Mouse (Mus musculus): ENCODE data around the gene Gm815. TPM values are rescaled to one million over a fixed set of nuclear protein-coding genes. Genes with fewer than 3 reads are reported as not detected.

The Gm815 gene
- polyA plus RNA-seq, 1 experiment: not detected

DNA sequence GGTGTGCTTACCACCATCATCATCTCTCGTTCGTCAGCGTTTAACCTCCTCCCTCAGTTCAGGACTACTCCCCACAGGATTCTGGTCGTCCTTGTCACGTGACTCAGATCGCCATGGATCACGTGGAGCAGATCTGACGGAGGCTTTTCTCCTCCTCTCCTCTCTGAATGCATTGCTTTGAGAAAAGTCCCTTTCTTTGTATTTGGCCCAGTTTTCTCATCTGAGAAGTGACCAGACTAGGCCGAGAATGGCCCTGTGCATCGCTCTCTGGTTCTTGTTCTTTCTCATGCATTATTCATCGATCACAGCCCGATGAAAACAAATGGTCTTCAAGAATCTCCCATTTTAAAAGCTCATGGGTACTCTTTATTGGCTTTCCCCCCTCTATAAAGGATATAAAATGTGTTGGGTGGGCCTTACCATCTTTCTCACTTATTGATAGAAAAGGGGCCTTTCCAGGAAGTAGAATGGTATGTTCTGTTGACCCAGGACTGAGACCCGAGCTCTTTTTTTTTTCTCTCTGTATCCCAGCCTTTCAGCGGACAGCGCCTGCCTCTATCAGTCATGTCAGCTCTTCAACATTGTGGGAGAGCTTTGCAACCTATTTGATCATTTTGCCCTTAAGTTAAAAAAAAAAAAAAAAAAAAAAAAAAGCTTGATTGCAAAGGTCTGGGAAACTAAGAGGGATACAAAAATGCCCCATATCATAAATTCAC, 20.5 kb upstream of the Gm815 start:
- no peaks in the 10 kb centered on the region for H3K4me1 ChIP-seq (ENCODE audit: control insufficient read depth, insufficient read depth, insufficient read length, low read length)
- H3K4me3 ChIP-seq (ENCODE audit: insufficient read depth, low read depth, low read length): no peak overlapping the region
- no peak overlapping the region for H3K27ac ChIP-seq (replicated peaks; ENCODE audit: low read depth, low read length)

DNA sequence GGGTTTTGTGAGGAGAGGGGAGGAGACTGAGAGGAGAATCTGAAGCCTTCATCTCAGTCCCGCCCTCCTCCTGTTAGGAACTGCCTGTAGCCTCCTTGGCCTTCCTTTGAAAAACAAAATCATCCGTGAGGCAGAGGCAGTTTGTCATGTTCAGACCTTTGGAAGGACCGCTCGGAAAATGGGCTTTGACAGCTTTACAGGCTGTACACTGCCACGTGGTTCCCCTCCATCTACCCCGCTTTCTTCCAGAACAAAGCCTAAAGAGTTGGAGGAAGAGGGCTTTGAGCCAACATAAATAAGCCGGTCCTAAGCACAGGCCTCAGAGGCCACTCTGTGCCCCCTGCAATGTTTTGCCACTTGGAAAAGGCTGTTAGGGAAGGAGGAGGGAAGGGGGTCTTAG, 19.9 kb upstream of the Gm815 start:
- H3K4me1 ChIP-seq (ENCODE audit: control insufficient read depth, insufficient read depth, insufficient read length, low read length): no peaks in the 10 kb centered on the region
- no peak overlapping the region for H3K27ac ChIP-seq (replicated peaks; ENCODE audit: low read depth, low read length)
- H3K4me3 ChIP-seq (ENCODE audit: insufficient read depth, low read depth, low read length): no peak overlapping the region

DNA sequence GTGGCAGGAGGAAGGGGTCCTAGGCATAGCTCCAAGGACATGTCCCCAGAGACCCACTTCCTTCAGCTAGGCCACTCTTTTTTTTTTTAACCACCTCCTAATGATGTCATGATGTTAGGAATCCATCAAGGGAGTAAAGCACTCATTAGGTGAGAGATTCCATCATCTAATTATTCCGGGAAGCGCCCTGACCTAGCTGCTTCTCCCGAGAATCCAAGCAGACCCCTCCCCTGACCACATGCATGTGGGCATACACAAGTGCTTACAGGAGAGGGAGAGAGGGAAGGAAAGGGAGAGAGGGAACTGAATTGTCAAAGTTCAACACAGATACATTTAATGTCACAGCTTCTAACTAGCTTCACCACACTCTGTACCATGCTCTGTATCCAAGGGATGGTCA, 16.1 kb upstream of the Gm815 start:
- Histone ChIP-seq H3K4me3 (ENCODE audit: insufficient read depth, low read depth, low read length) (no peak overlapping the region), H3K4me1 (ENCODE audit: control insufficient read depth, insufficient read depth, insufficient read length, low read length) (no peaks in the 10 kb centered on the region), H3K27ac (replicated peaks; ENCODE audit: low read depth, low read length) (no peak overlapping the region)

DNA sequence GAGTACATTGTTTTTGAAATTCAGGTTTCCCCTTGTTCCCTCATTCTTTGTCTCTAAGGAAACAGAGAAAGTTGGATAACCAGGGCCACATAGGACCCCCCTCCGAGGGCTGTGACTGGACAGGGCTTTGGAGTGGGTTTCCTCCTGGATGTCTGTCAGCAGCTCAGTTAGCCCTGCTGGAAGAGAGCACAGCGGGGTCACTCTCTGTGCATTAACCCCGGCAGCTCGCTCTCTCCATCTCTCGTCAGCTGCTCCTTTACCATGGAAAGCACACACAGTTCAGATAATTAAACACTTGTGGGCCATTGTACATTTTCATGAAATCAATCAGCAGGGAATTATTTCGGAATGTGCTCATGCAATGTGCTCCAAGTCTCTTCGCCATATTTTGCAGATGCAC, 15.4 kb upstream of the Gm815 start:
- no peak overlapping the region for H3K27ac ChIP-seq (replicated peaks; ENCODE audit: low read depth, low read length)
- no peak overlapping the region for H3K4me3 ChIP-seq (ENCODE audit: insufficient read depth, low read depth, low read length)

DNA sequence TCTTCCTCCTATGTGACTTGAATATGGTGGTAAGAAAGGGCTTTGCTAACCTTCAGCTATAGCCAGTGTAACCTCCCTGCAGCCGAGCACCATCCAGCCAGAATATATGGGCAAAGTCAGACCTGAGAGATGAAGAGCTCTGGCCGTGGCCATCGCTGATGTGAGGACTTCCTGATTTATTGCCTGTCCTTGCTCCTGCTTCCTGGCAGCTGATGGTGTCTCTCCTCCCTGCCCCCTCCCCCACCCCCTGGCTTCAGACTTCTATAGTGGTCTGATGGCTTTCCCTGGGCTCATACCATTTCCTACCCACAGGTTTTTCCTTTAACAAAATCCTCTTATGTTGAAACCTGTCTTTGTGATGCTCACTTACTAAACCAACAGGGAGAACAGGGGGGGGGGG, 14.6 kb upstream of the Gm815 start:
- Histone ChIP-seq H3K4me3 (ENCODE audit: insufficient read depth, low read depth, low read length) (no peak overlapping the region), H3K27ac (replicated peaks; ENCODE audit: low read depth, low read length) (no peak overlapping the region)

More for the DNA sequence above, 15.4 kb upstream of the Gm815 start:
- H3K4me1 ChIP-seq (ENCODE audit: control insufficient read depth, insufficient read depth, insufficient read length, low read length): no peaks in the 10 kb centered on the region

DNA sequence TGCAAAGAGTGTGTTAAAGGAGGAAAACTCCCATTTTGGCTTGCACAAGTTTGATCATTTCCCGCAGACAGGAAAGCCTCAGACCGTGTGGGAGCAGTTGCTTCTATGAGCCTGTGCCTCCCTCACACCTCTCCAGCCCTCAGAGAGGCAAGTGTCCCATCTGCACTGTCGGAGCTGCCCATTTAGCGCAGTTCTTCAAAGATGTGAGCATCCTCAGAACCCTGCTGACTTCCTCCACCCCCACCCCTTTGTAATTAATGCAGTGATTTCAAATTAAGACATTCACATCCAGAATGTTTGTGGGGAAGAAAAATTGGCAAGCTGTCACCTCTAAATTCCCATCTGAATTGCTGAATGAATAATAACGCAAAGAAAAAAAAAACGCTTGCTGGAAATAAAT, 12.8 kb upstream of the Gm815 start:
- Histone ChIP-seq H3K27ac (replicated peaks; ENCODE audit: low read depth, low read length) (no peak overlapping the region), H3K4me1 (ENCODE audit: control insufficient read depth, insufficient read depth, insufficient read length, low read length) (no peaks in the 10 kb centered on the region), H3K4me3 (ENCODE audit: insufficient read depth, low read depth, low read length) (no peak overlapping the region)

More for the DNA sequence above, 14.6 kb upstream of the Gm815 start:
- no peaks in the 10 kb centered on the region for H3K4me1 ChIP-seq (ENCODE audit: control insufficient read depth, insufficient read depth, insufficient read length, low read length)

DNA sequence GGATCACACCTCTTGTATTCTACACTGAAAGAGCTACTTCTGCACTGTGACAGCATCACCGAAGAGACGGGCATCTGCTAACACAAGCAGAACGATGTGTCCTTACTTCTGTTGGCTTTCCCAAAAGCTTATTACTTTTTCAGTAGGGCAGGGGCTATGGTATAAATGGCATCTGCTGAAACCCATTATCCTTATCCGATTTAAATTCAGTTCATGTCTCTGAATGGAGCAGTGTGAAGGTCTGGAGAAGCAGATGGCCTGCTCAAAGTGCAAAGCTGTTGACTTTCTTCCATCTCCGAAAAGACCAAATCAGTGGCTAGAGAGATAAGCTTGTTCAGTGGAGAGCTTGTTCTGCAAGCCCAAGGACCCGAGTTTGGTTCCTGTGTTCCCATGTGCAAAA, 10.1 kb upstream of the Gm815 start:
- Histone ChIP-seq H3K4me1 (ENCODE audit: control insufficient read depth, insufficient read depth, insufficient read length, low read length) (no peaks in the 10 kb centered on the region), H3K27ac (replicated peaks; ENCODE audit: low read depth, low read length) (no peak overlapping the region), H3K4me3 (ENCODE audit: insufficient read depth, low read depth, low read length) (no peak overlapping the region)

DNA sequence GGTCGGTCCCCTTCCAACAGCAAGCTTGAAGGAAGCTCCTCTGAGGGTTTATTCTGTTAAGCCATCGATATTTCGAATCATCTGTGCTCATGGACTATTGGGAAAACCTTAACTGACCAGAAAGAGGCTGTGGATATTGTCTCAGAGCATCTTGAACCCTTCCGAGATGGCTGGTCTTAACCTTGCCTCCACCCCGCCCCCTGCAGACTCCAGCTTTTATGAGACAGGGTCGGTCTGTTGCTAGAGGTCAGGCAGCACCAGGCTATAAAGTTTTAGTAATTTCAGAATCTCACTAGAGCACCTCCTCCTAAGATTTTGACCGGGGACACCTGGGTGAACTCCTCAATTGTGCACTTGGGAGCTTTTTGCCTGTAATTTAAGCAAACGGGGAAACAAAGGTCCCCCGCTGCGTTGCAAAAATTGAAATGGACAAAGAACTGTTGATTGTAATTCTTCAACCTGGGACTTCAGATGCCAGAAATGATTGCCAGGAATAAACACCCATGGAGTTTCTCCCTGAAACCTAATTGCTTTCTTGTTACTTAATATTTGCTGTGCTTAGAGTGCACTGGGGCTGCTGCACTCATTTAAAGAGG, 8.4 kb upstream of the Gm815 start:
- Histone ChIP-seq H3K4me3 (ENCODE audit: insufficient read depth, low read depth, low read length) (no peak overlapping the region), H3K27ac (replicated peaks; ENCODE audit: low read depth, low read length) (no peak overlapping the region), H3K4me1 (ENCODE audit: control insufficient read depth, insufficient read depth, insufficient read length, low read length) (no peaks in the 10 kb centered on the region)

DNA sequence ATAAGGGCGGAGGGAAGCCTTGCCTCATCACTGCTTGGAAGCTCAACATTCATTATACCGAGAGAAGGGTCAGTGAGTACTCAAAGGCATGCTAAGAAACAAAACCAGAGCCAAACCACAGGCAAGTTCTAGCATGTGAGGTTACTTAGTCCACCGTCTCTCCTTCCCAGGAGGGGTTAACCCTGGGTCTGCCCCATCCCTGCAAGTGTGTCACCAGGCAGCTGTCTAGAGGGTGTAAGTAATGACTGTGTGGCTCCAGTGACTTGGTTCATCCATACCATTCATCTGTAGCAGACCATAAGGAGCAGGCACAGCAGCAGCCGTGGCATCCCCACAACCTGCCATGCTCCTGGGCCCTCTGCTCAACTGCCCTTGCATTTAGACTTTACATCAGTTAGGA, 5.8 kb upstream of the Gm815 start:
- Histone ChIP-seq H3K4me1 (ENCODE audit: control insufficient read depth, insufficient read depth, insufficient read length, low read length) (no peaks in the 10 kb centered on the region), H3K4me3 (ENCODE audit: insufficient read depth, low read depth, low read length) (no peak overlapping the region), H3K27ac (replicated peaks; ENCODE audit: low read depth, low read length) (no peak overlapping the region)

DNA sequence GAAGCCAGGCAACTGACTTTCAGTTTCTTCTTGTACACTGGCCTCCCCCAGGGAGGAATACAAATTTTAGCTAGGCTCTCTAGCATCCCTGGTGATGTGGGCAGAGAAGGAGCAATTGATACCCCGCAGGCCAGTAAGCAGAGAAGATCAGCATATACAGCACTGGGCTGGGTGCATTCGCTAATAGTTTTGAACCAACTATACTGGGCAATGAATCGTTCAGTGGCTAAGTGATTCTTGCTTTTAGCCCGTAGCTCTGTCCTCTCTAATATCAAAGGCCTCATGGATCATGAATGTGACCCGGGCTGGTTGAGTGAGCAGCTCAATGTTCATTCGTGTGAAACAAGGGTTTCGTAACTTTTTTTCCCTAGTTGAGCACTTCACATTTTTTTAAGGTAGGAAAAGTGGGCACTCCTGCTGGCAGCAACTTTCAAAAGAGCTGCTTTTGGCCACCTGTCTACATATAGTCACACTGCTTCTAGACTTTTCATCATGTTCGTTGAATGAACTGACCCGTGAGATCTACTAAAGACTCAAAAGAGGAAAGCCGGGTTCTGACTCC, 3.7 kb upstream of the Gm815 start:
- Histone ChIP-seq H3K4me1 (ENCODE audit: control insufficient read depth, insufficient read depth, insufficient read length, low read length) (no peaks in the 10 kb centered on the region), H3K4me3 (ENCODE audit: insufficient read depth, low read depth, low read length) (no peak overlapping the region), H3K27ac (replicated peaks; ENCODE audit: low read depth, low read length) (no peak overlapping the region)

DNA sequence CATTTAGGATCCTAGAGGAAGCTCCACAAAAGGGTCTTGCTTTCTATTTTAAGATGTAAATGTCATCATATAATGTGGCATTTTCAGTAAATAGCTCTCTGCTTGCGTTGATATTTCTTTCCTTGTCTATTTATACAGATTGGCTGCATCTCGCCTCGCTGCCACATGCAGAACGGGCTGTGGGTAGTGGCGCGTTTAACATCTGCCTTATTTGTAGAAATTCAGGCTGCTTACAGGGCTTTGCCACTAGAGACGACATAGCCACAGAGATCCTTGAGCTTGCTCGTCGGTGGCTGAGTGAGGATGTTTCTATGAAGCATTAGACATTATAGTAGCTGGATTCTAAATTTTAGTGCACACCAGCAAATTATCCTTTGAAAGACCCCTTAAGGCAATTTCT, 2.5 kb downstream of the Gm815 start:
- Histone ChIP-seq H3K4me1 (ENCODE audit: control insufficient read depth, insufficient read depth, insufficient read length, low read length) (no peaks in the 10 kb centered on the region), H3K4me3 (ENCODE audit: insufficient read depth, low read depth, low read length) (no peak overlapping the region), H3K27ac (replicated peaks; ENCODE audit: low read depth, low read length) (no peak overlapping the region)

DNA sequence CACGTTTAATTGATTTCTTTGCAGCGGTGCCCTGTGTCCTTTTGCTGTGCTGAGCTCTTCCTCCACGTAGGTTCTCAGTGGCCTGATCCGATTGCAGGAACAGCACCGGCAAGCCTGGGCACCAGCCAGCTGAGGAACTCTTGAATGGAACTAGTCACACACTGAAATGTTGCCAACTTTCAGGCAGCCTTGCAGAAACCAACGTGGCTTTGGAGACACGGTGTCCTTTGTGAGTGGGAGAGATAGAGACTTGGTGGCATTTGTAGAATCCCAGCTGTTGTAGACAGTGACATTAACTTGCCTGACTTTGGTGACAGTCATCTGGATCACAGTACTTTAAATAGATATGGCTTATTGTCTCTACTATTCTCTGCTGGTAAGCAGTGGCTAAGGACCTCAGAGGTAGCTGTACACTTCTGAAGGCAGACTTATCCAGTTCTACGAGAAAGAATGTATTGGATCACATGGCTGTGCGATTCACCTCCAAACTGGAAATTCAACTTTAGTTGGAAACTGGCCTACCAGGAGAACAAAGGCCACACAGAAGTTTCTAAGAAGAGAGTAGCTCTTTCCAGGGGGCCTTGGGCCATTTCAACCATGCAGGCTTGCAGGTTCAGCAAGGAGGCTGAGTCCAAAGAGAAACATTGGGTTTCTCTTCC, 5.8 kb downstream of the Gm815 start:
- H3K4me3 ChIP-seq (ENCODE audit: insufficient read depth, low read depth, low read length): no peak overlapping the region
- H3K27ac ChIP-seq (replicated peaks; ENCODE audit: low read depth, low read length): no peak overlapping the region

DNA sequence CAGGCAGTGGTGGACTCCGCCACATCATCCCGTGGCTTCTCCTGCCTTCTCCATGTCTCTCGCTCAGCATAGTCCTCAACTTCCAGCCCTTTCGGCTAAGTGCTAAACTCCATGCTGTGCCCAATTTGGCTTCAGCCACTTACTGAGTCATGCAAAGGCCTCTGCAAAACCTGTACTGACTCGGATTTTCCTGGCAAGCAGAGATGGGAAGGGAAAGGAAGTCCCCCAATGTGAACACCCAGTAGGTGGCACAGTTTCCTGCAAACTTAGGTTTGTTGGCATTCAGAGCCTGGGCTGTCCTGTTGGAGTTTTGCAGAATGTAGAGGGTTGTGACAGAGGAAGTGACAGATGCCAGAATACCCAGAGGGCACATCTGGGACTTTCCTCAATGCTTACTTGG, 7.2 kb downstream of the Gm815 start:
- H3K4me1 ChIP-seq (ENCODE audit: control insufficient read depth, insufficient read depth, insufficient read length, low read length): no peaks in the 10 kb centered on the region
- no peak overlapping the region for H3K27ac ChIP-seq (replicated peaks; ENCODE audit: low read depth, low read length)

More for the DNA sequence above, 5.8 kb downstream of the Gm815 start:
- H3K4me1 ChIP-seq (ENCODE audit: control insufficient read depth, insufficient read depth, insufficient read length, low read length): no peaks in the 10 kb centered on the region

DNA sequence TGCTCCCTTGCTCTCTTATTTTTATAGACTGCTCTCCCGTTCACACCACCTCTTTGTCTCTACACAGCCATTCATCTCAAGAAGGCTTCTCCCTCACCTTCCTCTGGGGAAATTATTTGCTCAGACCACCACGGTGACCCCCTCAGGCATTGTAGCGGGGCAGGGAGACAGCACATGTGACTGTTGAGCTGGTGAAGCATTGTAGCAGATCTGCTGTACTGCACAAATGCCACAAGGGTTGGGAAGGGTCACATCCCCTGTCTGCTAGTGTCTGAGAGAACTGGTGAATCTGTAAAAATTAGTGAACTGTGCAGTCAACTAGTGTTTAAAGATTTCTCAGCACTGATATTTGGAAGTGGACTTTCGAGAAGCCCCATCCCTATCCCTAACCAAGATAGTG, 16.5 kb downstream of the Gm815 start:
- Histone ChIP-seq H3K4me1 (ENCODE audit: control insufficient read depth, insufficient read depth, insufficient read length, low read length) (no peaks in the 10 kb centered on the region), H3K4me3 (ENCODE audit: insufficient read depth, low read depth, low read length) (no peak overlapping the region), H3K27ac (replicated peaks; ENCODE audit: low read depth, low read length) (no peak overlapping the region)

More for the DNA sequence above, 7.2 kb downstream of the Gm815 start:
- H3K4me3 ChIP-seq (ENCODE audit: insufficient read depth, low read depth, low read length): no peak overlapping the region

DNA sequence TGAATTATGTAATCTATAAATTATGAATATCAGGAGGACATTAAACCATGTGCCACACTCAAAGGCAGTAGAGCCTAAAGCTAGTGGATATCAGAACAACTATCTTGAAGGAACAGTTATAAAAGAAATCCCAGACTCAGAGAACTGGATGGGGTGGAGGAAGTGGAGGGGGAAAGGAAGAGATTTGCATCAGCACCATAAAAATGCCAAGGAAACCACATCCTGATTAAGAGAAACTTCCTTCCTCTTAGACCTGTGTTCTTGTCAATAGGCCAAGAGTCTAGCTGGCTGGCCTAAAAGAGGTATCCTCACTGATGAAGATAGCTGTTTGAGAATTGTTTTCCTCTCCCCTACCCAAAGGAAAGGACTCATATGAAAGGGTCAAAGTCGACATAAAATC, 28.6 kb downstream of the Gm815 start:
- no peak overlapping the region for H3K27ac ChIP-seq (replicated peaks; ENCODE audit: low read depth, low read length)
- H3K4me1 ChIP-seq (ENCODE audit: control insufficient read depth, insufficient read depth, insufficient read length, low read length): no peaks in the 10 kb centered on the region
- no peak overlapping the region for H3K4me3 ChIP-seq (ENCODE audit: insufficient read depth, low read depth, low read length)
